Mouse (Mus musculus) bone marrow macrophage, adult 2 months (primary cell): Measurements from ENCODE around the gene Map7d1.

Experiments used
- CTCF ChIP-seq: IDR thresholded peaks from 2 replicates; pipeline ENCODE4 v1.5.1; 2012; ENCODE audit warnings: low read depth, mild to moderate bottlenecking, low read length, moderate library complexity
- POLR2A ChIP-seq: IDR thresholded peaks from 2 replicates; pipeline ENCODE4 v1.6.1; 2012; ENCODE audit warnings: mild to moderate bottlenecking, low read depth, low read length, borderline replicate concordance

- no peak for TF ChIP-seq CTCF
- no peak for TF ChIP-seq POLR2A
These were observed 1.1 kb upstream of the Map7d1 start for GRCm38 (mm10) chr4:126256967-126257881.
